Mouse (Mus musculus): ENCODE data around the gene Serpinb9e. TPM values are rescaled to one million over a fixed set of nuclear protein-coding genes. Genes with fewer than 3 reads are reported as not detected.
A peak's percentile ranks its signal among the peaks of the same experiment; 100 is the strongest.
"Not testable (repeated sequence)": the region's sequence is repeated elsewhere in the genome, so short reads cannot be mapped to it uniquely, and the experiment has no call there.

The Serpinb9e gene
- not detected in 2 replicates for total RNA-seq (2015; ENCODE audit: low replicate concordance)
- not detected in 2 replicates for total RNA-seq (2017; ENCODE audit: low replicate concordance)

DNA sequence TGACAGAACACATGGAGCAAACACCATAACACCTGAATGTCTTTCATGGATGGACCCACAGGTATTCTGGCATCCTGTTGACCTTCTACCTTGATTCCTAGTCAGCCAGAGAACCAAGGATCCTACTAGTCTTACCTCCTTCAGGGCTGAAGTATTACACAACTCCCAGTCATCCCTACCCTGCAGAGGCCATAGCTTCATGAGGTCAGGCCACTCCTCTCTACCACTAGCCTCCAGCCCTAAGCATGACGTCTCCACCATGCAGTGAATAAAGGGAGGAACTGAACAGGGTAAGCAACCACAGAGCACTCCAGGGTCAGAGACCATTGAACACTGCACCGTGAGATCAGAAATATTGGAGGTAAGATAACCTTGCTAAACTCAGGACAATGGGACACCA lies at the start of gene Serpinb9e:
TSS of gene Serpinb9e (plus strand) at position 301 of the 400 bp plus-strand sequence.
- ATAC-seq (replicated peaks; ENCODE audit: low FRiP score, poor library complexity, severe bottlenecking): 0 out of 2 replicates have a peak, but pooled peaks have one; percentile 14

DNA sequence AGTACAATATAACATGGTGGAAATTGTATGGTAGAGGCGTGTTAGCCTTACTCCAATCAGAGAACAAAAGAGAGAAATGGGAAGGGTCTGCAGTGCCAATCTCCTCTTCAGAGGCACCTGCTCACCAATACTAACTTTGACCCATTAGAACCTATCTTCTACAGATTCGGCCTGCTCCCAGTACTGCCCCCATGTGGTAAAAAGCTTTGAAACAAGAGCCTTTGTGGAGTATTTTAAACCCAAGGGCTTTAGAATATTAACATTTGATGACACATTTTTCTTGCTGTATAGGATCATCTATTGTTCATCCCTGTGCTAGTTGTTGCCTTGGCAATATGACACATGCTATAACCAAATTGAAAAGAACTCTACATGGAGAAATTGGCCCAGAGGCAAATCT lies 49.7 kb upstream of the Serpinb9e start:
- no peak for ATAC-seq (replicated peaks; ENCODE audit: low FRiP score, poor library complexity, severe bottlenecking)

DNA sequence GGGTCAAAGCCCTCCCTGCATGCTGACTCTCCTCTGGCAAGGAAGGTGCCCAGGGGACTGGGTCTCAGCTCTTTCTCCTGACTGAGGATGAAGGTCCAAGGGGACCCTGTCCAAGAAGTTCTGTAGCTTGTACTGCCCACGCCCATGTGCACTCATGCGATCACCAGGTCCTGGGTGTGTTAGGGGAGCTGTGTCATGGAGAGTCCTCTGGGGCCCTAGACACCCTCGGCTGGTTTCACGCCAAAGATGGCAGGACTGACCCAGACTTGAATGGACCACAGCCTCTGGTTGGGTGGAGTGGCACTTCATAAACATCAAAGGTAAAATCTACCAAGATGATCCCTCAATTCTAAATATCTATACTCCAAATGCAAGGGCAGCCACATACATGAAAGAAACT lies 59.2 kb downstream of the Serpinb9e start:
- ATAC-seq (replicated peaks; ENCODE audit: low FRiP score, poor library complexity, severe bottlenecking): not testable (repeated sequence)

Other genes with a start within 250 kb of the Serpinb9e start
- 13.3 and 17.6 TPM in 2 replicates for gene Serpinb9, start 246.4 kb upstream of the Serpinb9e start, total RNA-seq (2015; ENCODE audit: low replicate concordance)
- gene Serpinb9, start 246.4 kb upstream of the Serpinb9e start, total RNA-seq (2017; ENCODE audit: low replicate concordance): 8.0 and 15.6 TPM in 2 replicates
- gene Serpinb9b, start 222.2 kb upstream of the Serpinb9e start, total RNA-seq (2015; ENCODE audit: low replicate concordance): not detected in 2 replicates
- gene Serpinb9b, start 222.2 kb upstream of the Serpinb9e start, total RNA-seq (2017; ENCODE audit: low replicate concordance): not detected in 2 replicates
- gene Serpinb1b, start 171.0 kb upstream of the Serpinb9e start, total RNA-seq (2015; ENCODE audit: low replicate concordance): not detected in 2 replicates
- gene Serpinb1b, start 171.0 kb upstream of the Serpinb9e start, total RNA-seq (2017; ENCODE audit: low replicate concordance): not detected in 2 replicates
- gene Serpinb9c, start 89.9 kb upstream of the Serpinb9e start, total RNA-seq (2015; ENCODE audit: low replicate concordance): not detected in 2 replicates
- gene Serpinb9c, start 89.9 kb upstream of the Serpinb9e start, total RNA-seq (2017; ENCODE audit: low replicate concordance): not detected in 2 replicates
- gene Serpinb9d, start 56.7 kb upstream of the Serpinb9e start, total RNA-seq (2015; ENCODE audit: low replicate concordance): not detected in 2 replicates
- not detected in 2 replicates for gene Serpinb9d, start 56.7 kb upstream of the Serpinb9e start, total RNA-seq (2017; ENCODE audit: low replicate concordance)
- not detected in 2 replicates for gene Serpinb9f, start 74.5 kb downstream of the Serpinb9e start, total RNA-seq (2015; ENCODE audit: low replicate concordance)
- not detected in 2 replicates for gene Serpinb9f, start 74.5 kb downstream of the Serpinb9e start, total RNA-seq (2017; ENCODE audit: low replicate concordance)
- not detected in 2 replicates for gene Gm11397, start 146.1 kb downstream of the Serpinb9e start, total RNA-seq (2015; ENCODE audit: low replicate concordance)
- gene Gm11397, start 146.1 kb downstream of the Serpinb9e start, total RNA-seq (2017; ENCODE audit: low replicate concordance): not detected in 2 replicates
- gene Serpinb9g, start 235.2 kb downstream of the Serpinb9e start, total RNA-seq (2015; ENCODE audit: low replicate concordance): not detected in 2 replicates
- not detected in 2 replicates for gene Serpinb9g, start 235.2 kb downstream of the Serpinb9e start, total RNA-seq (2017; ENCODE audit: low replicate concordance)